Mouse (Mus musculus) G1E (cell line): ENCODE data around the gene Zfp777. TPM values are rescaled to one million over a fixed set of nuclear protein-coding genes. Genes with fewer than 3 reads are reported as not detected.

Experiments
- ATAC-seq: 2 replicates; pipeline ENCODE4 v1.8.0; 2016; ENCODE audit warnings: mild to moderate bottlenecking; ENCODE audit not compliant: insufficient number of reproducible peaks, poor library complexity, low FRiP score, severe bottlenecking; ENCODE audit errors: extremely low read depth
- DNase-seq: peaks from one replicate; pipeline ENCODE4 v3.0.0; 2012; ENCODE audit warnings: low spot score
- H3K27me3 ChIP-seq: 2 replicates; pipeline ENCODE4 v1.6.1; 2012; ENCODE audit warnings: mild to moderate bottlenecking, low read length, inconsistent platforms; ENCODE audit not compliant: insufficient read depth
- H3K36me3 ChIP-seq: replicated peaks from 2 replicates; pipeline ENCODE3; 2012; ENCODE audit warnings: mild to moderate bottlenecking, inconsistent platforms
- H3K4me1 ChIP-seq: 2 replicates; pipeline ENCODE4 v1.6.1; 2012; ENCODE audit warnings: low read depth, low read length, inconsistent platforms, mixed read lengths; ENCODE audit not compliant: insufficient read depth
- H3K4me3 ChIP-seq: 2 replicates; pipeline ENCODE4 v1.5.1; 2012; ENCODE audit warnings: low read depth, mild to moderate bottlenecking, inconsistent platforms, low read length, moderate library complexity, mixed read lengths
- H3K9me3 ChIP-seq: replicated peaks from 2 replicates; pipeline ENCODE4 v1.6.1; 2012; ENCODE audit warnings: inconsistent platforms
- CTCF ChIP-seq: IDR thresholded peaks from 2 replicates; pipeline ENCODE4 v1.5.1; 2012; ENCODE audit warnings: low read depth, low read length, inconsistent platforms, mixed read lengths
- GATA1 ChIP-seq: IDR thresholded peaks from 2 replicates; pipeline ENCODE4 v1.6.1; 2012; ENCODE audit warnings: borderline replicate concordance, low read length, inconsistent platforms, mixed read lengths
- GATA2 ChIP-seq: IDR thresholded peaks from 2 replicates; pipeline ENCODE4 v1.6.1; 2012; ENCODE audit warnings: low read depth, low read length, inconsistent platforms, borderline replicate concordance
- POLR2AphosphoS5 ChIP-seq: IDR thresholded peaks from 2 replicates; pipeline ENCODE4 v1.6.1; 2012; ENCODE audit warnings: low read depth, low read length, inconsistent platforms; ENCODE audit not compliant: insufficient replicate concordance
- TAL1 ChIP-seq: conservative IDR thresholded peaks from 2 replicates; pipeline ENCODE4 v1.6.1; 2012; ENCODE audit warnings: low read depth, low read length, inconsistent platforms, mixed read lengths
- polyA plus RNA-seq: library from polyadenylated mRNA; stranded (reverse); fragments of >175 nt; gene quantifications from 2 replicates; pipeline ENCODE4 v1.2.3, GENCODE M21; 2012
- total RNA-seq, 2 experiments: library from RNA; stranded (forward) in 1 of 2; stranded (reverse) in 1 of 2; fragments of 200-1000 nt in 1 of 2; fragments of >200 nt in 1 of 2; fragmentation: Nextera tagmentation in 1 of 2; gene quantifications; 2 replicates each; pipeline ENCODE4 v1.2.3; 2014 to 2017

Gene Zfp777
- total and polyA plus RNA-seq, 3 experiments, result 25.4 to 69.6 (median 28.0) TPM

DNA sequence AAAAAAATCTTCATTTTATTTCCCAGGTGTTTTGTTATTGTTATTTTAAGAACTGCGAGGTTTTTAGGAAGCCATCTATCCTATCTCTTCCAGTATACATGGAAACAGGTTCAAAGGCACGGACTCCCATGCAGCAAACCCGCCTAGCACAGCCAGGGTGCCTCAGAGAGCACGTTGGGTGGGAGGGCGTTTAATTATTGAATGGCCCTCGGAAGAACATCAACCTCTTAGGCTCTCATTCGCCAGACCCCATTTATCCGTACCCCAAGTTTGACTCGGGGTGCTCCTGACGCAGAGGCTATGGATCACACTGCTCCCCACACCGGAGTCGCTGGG is 1.6 kb downstream of the Zfp777 start:
- Histone ChIP-seq H3K4me1 (peaks cover 53% of the 10 kb centered on the region), H3K9me3 (no peaks in the 10 kb centered on the region), H3K36me3 (peaks cover 45% of the 10 kb centered on the region), H3K4me3 (peak overlapping the region; percentile 99), H3K27me3 (no peaks in the 10 kb centered on the region)
- peak; percentile 24 for DNase-seq
- ATAC-seq, result no peak
- TF ChIP-seq TAL1, result no peak

DNA sequence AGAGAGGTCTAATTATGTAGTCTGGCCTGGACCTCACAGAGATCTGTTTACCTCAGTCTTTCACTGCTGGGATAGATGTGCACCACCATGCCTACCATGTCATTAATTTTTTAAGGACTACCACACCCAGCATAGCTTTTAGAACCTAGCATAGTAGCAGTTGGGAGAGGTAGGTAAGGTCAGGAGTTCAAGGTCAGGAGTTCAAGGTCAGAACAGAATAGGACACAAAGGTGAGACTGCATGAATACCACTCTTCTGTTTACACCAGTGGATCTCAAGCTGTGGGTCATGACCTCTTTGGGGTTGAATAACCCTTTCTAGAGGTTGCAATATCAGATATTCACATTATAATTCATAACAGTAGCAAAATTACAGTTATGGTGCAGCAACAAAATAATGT is 16.1 kb downstream of the Zfp777 start:
- Histone ChIP-seq H3K27me3 (no peaks in the 10 kb centered on the region), H3K36me3 (peaks cover 97% of the 10 kb centered on the region), H3K9me3 (no peaks in the 10 kb centered on the region), H3K4me3 (no peak overlapping the region), H3K4me1 (no peaks in the 10 kb centered on the region)
- DNase-seq (no peak), ATAC-seq (no peak)
- no peak for TF ChIP-seq CTCF
- no peak for TF ChIP-seq GATA2
- TF ChIP-seq TAL1, result no peak
- no peak for TF ChIP-seq POLR2AphosphoS5
- no peak for TF ChIP-seq GATA1

DNA sequence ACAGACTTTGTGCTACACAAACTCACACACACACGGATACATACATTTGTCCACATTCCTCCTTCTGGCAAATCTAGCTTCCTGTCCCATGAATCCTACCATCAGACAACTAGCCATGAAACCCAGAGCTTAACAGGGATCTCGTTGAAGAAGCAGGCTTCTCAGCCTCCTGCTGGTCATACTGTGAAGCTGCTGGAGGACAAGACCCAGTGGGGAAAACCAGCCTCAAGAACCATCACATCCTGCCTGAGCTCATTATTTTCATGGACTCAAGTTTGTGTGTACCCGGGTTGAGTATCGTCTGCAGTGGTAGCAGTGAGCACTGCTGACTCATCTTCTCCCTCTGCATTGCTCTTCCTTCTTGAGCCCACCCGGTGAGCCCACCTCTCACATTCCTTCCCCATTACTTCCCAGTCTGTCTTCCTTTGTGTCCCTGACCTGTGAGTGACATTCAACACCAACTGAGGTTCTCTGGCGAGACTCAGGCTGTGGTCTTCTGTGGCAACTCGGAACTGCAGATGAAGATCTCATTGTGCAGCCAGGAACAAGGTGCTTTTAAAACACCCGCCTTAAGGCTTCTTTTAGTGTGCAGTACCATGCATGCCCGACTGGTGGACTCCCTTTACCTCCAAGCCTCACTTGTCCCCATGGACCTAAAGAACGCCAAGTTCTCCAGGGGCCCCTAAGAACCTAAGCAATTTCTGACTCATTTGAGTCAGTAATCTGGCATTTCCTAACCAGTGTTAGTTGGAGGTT is 22.6 kb downstream of the Zfp777 start:
- H3K4me1 ChIP-seq, result peaks cover 4% of the 10 kb centered on the region; the same call in 1 of the 2 replicates
- H3K9me3 ChIP-seq, result peaks cover 7% of the 10 kb centered on the region; the same call in 1 of the 2 replicates
- TF ChIP-seq POLR2AphosphoS5, result no peak
- TF ChIP-seq CTCF, result no peak
- no peak for TF ChIP-seq GATA2
- TF ChIP-seq TAL1, result no peak
- no peak for TF ChIP-seq GATA1
- H3K27me3 ChIP-seq, result no peaks in the 10 kb centered on the region; the same call in 1 of the 2 replicates
- no peak overlapping the region for H3K4me3 ChIP-seq
- DNase-seq (no peak), ATAC-seq (no peak)
- peaks cover 96% of the 10 kb centered on the region for H3K36me3 ChIP-seq

DNA sequence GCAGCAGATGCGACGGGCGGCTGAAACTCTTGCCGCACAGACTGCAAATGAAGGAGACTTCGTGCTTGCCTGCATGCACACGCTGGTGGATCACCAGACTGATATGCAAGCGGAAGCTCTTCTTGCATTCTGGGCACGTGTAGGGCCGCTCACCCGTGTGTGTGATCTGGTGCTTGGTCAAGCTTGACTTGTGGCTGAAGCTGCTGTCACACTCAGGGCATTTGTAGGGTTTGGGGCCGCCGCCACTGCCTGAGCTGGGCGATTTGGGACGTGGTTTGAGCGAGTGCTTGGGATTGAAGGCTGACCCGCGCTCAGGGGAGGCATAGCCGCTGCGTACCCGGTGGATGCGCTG is 23.7 kb downstream of the Zfp777 start:
- TF ChIP-seq GATA2 (no peak), TAL1 (no peak)
- Histone ChIP-seq H3K9me3 (peaks cover 7% of the 10 kb centered on the region; the same call in 1 of the 2 replicates), H3K4me1 (peaks cover 4% of the 10 kb centered on the region; the same call in 1 of the 2 replicates), H3K27me3 (no peaks in the 10 kb centered on the region; the same call in 1 of the 2 replicates), H3K4me3 (peak overlapping the region; percentile 34), H3K36me3 (peaks cover 93% of the 10 kb centered on the region)
- DNase-seq (no peak), ATAC-seq (no peak)

DNA sequence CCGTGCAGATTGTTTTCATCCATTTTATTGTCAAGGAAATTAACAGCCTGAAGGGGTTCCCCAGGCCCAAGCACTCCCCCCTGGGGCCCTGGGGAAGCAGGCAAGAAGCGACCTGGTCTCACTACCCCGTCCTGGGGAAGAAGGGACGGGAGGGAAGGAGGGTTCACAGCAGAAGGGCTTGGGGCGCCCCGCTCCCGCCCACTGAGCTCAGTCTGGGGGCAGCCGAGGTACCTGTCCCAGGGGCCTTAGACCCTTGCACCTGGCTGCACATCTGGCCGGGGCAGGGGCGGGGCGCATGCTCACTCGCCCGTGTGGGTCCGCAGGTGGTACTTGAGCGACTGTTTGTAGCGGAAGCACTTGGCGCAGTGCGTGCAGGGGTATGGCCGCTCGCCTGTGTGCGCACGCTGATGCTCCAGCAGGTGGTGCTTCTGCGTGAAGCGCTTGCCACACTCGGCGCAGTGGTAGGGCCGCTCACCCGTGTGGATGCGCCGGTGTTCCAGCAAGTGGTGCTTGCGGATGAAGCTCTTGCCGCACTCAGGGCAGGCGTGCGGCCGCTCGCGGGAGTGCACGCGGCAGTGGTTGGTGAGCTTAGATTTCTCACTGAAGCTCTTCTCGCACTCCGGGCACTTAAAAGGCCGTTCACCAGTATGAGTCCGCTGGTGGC is 24.2 kb downstream of the Zfp777 start:
- no peak for ATAC-seq
- no peak for DNase-seq
- TF ChIP-seq GATA2 (no peak), CTCF (no peak), TAL1 (no peak), POLR2AphosphoS5 (no peak), GATA1 (no peak)
- peaks cover 4% of the 10 kb centered on the region; the same call in 1 of the 2 replicates for H3K4me1 ChIP-seq
- H3K36me3 ChIP-seq, result peaks cover 90% of the 10 kb centered on the region
- H3K9me3 ChIP-seq, result peaks cover 7% of the 10 kb centered on the region; the same call in 1 of the 2 replicates
- no peaks in the 10 kb centered on the region; the same call in 1 of the 2 replicates for H3K27me3 ChIP-seq
- no peak overlapping the region for H3K4me3 ChIP-seq

DNA sequence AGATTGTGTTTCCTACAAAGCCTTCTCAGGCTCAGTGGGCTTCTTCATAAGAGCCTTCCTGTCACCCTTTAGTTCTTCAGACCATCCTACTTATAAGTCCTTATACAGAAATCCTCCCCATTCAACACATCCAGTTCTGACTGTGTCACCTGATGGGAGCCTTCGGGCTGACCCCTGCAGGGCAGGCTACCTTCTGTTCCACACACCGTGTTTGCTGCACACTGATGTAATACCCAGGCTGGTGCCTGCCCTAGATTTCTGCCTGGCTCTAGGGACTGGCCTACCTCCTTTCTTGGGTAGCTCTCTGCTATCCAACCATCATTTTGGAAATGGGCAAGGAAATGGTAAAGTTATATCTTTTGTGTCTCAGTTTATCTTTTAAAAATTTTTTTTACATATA is 26.0 kb downstream of the Zfp777 start:
- TF ChIP-seq POLR2AphosphoS5, result no peak
- no peak for TF ChIP-seq TAL1
- no peak for TF ChIP-seq GATA2
- no peak for TF ChIP-seq CTCF
- TF ChIP-seq GATA1, result no peak
- H3K9me3 ChIP-seq, result peaks cover 7% of the 10 kb centered on the region; the same call in 1 of the 2 replicates
- no peak for ATAC-seq
- no peak for DNase-seq
- peaks cover 4% of the 10 kb centered on the region; the same call in 1 of the 2 replicates for H3K4me1 ChIP-seq
- no peaks in the 10 kb centered on the region; the same call in 1 of the 2 replicates for H3K27me3 ChIP-seq
- H3K4me3 ChIP-seq, result no peak overlapping the region
- peaks cover 83% of the 10 kb centered on the region for H3K36me3 ChIP-seq
